12 mouse cellular contexts compared by ENCODE assay signal in genomic region chr9:59288685-59289410, GRCm38 (mm10). TPM values are rescaled to one million over a fixed set of nuclear protein-coding genes. Genes with fewer than 3 reads are reported as not detected.
A peak's percentile ranks its signal among the peaks of the same experiment; 100 is the strongest.
DNase-seq lines count a peak whose midpoint lies in the region; ATAC-seq lines count a peak whose summit lies in the region.
"Had no signal": no experiment of that assay in that cellular context is flagged by ENCODE, and none has a peak within 500 bp of the region (broad histone marks: within the 10 kb centered on the region; RNA-seq: fewer than 3 reads in every experiment).

No protein-coding gene starts in this region.

- 57% methylated on average over 3 of the region's 3 CpGs for WGBS in lung, embryonic 15.5 days
- 34% methylated on average over 3 of the region's 3 CpGs for WGBS in liver, embryonic 15.5 days (ENCODE audit: insufficient replicate concordance)

- no peak overlapping the region for H3K4me2 ChIP-seq in lung, embryonic 15.5 days
- peak overlapping the region; percentile 46 for H3K4me2 ChIP-seq in liver, embryonic 15.5 days
- H3K4me2 ChIP-seq: heart, embryonic 15.5 days; kidney, embryonic 15.5 days had no signal

- no peaks in the 10 kb centered on the region for H3K36me3 ChIP-seq in lung, embryonic 15.5 days
- no peaks in the 10 kb centered on the region for H3K36me3 ChIP-seq in liver, embryonic 15.5 days (replicated peaks)
- H3K36me3 ChIP-seq: heart, embryonic 15.5 days; kidney, embryonic 15.5 days had no signal

- no peaks in the 10 kb centered on the region for H3K27me3 ChIP-seq in lung, embryonic 15.5 days
- H3K27me3 ChIP-seq in liver, embryonic 15.5 days, result no peaks in the 10 kb centered on the region
- H3K27me3 ChIP-seq: heart, embryonic 15.5 days; kidney, embryonic 15.5 days had no signal

- H3K4me1 ChIP-seq in lung, embryonic 15.5 days, result peaks cover 30% of the 10 kb centered on the region
- peaks cover 83% of the 10 kb centered on the region for H3K4me1 ChIP-seq in liver, embryonic 15.5 days (replicated peaks)

- H3K4me3 ChIP-seq in lung, embryonic 15.5 days, result no peak overlapping the region
- H3K4me3 ChIP-seq in liver, embryonic 15.5 days (replicated peaks), result no peak overlapping the region
- H3K4me3 ChIP-seq: heart, embryonic 15.5 days; kidney, embryonic 15.5 days had no signal

- ATAC-seq in lung, embryonic 15.5 days (ENCODE audit: borderline replicate concordance, extremely low read depth, low FRiP score, low TSS enrichment), result no peak
- ATAC-seq in liver, embryonic 15.5 days (ENCODE audit: insufficient read depth), result no peak

- no peaks in the 10 kb centered on the region for H3K9me3 ChIP-seq in lung, embryonic 15.5 days
- no peaks in the 10 kb centered on the region for H3K9me3 ChIP-seq in liver, embryonic 15.5 days (replicated peaks)
- H3K9me3 ChIP-seq: G1E; heart, embryonic 15.5 days; kidney, embryonic 15.5 days had no signal

- no peak overlapping the region; the same call in 1 of the 2 replicates for H3K9ac ChIP-seq in lung, embryonic 15.5 days
- no peak overlapping the region for H3K9ac ChIP-seq in liver, embryonic 15.5 days
- H3K9ac ChIP-seq: heart, embryonic 15.5 days; kidney, embryonic 15.5 days had no signal

- H3K27ac ChIP-seq in lung, embryonic 15.5 days, result peak overlapping the region; percentile 91
- H3K27ac ChIP-seq in liver, embryonic 15.5 days (replicated peaks), result peak overlapping the region; percentile 45
- H3K27ac ChIP-seq: heart, embryonic 15.5 days; kidney, embryonic 15.5 days had no signal

- no peak for DNase-seq in lung, adult 18-20 months
- DNase-seq in embryo, embryonic 10.5 days (ENCODE audit: low spot score), result peak; percentile 87
- peak; percentile 94 for DNase-seq in forelimb bud, embryonic 11.5 days (ENCODE audit: low read depth, low spot score)
- DNase-seq in c-Kit-positive CD71-positive TER-119-positive erythroid progenitor cells, embryonic 14.5 days (ENCODE audit: low spot score), result no peak
- DNase-seq in spleen, adult 18-20 months, result no peak
- DNase-seq: adrenal gland, postnatal 10 days; cerebellum, adult 8-10 months had no signal

RNA-seq across cellular contexts. Expression of gene Adpgk, which starts 2.5 kb away (rescaled TPM):
- polyA plus RNA-seq in lung, embryonic 15.5 days (2015; fragmentation: Nextera tagmentation; extraction: Ambion mirVana), result 41.3 and 42.1 TPM in 2 replicates
- 25.4 and 29.1 TPM in 2 replicates for polyA plus RNA-seq in liver, embryonic 15.5 days (2015; fragmentation: Nextera tagmentation; extraction: Ambion mirVana)

Comparison
In these comparisons a context has a peak if more than half of its experiments do, and no peak if none do; other contexts are left out.
1. DNase-seq: peak in embryo, embryonic 10.5 days (single experiment) and forelimb bud, embryonic 11.5 days (single experiment); none in lung, adult 18-20 months (0 of 2), c-Kit-positive CD71-positive TER-119-positive erythroid progenitor cells, embryonic 14.5 days (single experiment) and spleen, adult 18-20 months (0 of 2).